Mouse (Mus musculus): ENCODE results near the gene Emsy.
A peak's percentile ranks its signal among the peaks of the same experiment; 100 is the strongest.

Emsy gene

DNA sequence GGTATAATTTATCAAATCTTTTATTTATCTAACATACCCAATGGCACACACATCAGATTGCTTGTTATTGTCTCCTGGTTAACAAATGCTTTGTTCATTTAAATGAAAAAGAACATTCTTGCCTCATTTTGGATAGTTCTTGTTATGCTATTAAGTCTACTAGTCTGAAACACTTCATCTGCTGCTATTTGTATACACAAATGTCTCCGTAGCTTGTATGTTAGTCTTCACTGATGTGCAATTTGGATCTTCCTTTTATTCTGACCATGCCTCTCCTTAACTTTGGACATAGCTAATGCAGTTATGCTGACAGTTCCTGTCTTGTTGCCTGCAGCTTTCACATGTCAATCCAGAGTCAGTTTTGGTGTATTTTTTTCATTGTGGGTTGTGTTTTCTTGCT lies 79.1 kb downstream of the Emsy start:
- DNase-seq (ENCODE audit: extremely low spot score): no peak

DNA sequence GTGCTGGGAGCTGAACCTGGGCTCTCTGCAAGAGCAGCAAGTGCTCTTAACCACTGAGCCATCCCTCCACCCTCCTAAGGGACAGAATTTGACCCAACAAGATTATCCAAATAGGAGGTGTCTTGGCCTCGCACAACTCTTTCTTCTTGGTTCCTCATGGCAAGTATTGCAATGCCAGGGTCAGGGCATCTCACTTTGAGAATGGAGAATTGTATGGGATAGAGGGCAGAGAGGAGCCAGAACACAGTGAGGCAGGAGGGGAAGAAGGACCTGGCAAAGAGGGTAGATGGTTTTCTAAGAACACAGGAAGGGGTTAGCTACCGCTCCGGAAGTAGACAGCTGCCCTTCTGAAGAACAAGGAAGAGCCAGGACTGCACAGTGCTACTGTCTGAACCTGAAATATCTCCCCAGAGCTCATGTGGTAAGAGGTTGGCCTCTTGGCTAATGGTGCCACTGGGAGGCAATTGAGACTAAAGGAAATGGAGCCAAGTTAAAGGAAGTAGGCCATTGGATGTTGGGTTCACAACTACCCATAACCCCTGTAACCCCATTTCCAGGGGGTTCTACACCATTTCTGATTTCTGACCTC lies 80.8 kb downstream of the Emsy start:
- DNase-seq (ENCODE audit: extremely low spot score): no peak

GRCm38 (mm10) chr7:98574771-98575191 lies 81.8 kb downstream of the Emsy start:
- no peak for DNase-seq (ENCODE audit: extremely low spot score)

DNA sequence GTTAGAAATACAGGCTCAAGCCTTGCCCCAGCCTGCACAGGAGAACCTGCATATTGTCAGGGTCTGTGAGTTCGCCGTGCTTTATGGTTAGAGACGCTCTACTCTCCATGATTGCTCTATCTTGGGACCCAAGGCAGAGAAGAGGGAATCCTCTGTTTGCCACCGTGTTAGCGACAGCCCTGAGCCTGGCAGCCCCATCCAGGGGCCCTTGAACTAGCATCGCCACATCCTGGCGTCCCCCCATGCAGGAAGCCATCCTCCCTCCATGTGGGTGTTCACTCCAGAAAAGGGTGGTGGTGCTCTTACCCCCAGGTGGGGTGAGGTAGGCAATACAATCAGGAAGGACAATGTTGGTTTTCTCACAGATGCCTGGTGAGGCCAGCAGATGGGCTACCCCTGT lies 82.3 kb downstream of the Emsy start:
- no peak for DNase-seq (ENCODE audit: extremely low spot score)

DNA sequence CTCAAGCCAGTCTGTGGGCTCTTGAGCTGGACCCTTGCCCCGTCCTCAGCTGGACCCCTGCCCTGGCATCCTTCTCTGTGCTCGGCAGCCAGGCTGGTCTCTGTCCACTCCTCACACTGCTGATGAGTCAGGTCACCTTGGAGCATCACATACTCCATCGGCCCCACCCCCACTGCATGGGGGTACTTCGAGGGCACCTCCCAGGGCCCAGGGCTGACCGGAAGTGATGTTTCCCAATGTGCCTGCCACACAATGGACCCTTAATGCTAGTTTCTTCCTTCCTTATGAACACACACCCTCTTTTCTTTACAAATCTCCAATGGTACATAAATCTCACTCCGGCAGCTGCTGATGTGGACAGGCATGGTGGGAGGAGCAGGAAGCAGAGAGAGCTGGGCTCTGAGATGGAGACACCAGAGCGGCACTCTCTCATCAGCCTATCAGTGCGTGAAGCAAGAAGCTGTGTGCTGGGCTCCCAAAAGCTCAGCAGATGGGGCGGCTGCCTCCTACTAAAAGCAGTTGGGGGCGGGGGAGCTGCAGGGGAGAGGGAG lies 83.3 kb downstream of the Emsy start:
- DNase-seq (ENCODE audit: extremely low spot score): peak; percentile 37

DNA sequence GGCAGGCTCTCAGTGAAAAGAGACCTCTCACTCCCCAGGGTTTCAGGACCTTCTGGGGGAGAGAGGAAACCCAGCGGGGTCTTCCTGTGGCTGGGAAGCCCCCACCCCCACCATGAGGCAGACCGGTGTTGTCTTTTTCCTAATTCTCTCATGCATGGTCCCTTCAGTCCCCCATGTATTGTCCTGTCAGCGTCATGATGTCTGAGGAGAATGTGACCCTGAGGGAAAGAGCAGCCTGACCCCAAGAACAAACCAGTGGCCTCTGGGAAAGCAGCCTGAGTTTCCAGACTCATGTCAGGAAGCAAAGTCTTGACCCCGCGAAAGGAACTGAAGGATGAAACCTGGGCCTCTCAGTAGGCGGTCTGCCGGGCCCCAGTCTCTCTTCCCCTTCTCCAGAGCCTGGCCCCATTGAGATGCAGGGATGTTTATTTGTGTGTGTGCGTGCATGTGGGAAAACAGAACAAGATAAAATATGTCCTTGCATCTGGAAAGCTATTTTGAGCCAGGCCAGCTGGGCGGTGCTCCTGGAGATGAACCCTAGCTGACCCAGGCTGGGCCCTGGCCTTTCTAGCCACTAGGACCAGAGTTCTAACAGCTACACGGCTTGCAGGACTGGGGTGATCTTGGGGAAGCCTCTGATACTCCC lies 84.2 kb downstream of the Emsy start:
- DNase-seq (ENCODE audit: extremely low spot score): peak; percentile 69

DNA sequence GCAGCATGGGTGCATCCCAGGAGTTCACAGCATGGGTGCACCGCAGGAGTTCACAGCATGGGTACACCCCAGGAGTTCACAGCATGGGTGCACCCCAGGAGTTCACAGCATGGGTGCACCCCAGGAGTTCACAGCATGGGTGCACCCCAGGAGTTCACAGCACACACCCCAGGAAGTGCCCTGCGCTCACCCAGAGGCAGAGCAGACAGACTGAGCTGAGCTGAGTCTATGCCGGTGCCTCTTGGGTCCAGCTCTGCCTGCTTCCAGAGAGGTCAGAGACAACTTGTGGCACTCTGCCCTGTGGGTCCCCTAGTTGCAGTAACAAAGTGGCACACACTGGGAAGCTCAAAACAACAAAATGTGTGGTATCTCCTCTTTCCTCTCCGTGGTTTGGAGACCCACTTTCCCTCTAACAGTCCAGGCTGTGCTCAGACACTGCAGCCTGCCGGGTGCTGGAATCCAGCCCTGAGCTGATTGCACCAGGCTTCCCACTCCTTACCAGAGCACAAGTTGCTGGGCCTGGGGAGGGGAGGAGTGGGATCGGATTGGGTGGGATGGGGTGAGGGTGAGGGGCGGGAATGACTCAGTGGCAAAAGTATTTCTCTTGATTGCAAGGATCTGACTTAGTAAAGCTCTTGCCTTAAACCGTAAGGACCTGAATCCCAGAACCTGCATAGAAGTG lies 85.6 kb downstream of the Emsy start:
- DNase-seq (ENCODE audit: extremely low spot score): no peak

DNA sequence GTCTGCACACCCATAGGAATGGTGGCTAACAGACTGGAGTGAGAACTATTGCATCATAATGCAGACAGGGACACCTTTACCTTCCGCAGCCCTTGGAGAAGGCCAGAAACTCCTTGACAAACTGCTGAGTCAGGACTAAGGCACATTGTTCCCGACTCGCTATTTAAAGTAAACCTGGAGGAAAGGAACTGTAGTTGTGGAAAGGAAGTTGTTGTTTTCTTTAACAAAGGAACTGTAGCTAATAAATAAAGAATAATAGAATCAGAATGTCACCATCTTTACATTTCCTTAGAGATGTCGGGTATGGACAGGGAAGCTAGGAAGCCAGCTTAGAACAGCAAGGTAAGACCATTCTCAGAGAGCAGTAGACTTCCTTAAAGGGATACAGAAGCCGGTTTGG lies 89.5 kb downstream of the Emsy start:
- no peak for DNase-seq (ENCODE audit: extremely low spot score)

DNA sequence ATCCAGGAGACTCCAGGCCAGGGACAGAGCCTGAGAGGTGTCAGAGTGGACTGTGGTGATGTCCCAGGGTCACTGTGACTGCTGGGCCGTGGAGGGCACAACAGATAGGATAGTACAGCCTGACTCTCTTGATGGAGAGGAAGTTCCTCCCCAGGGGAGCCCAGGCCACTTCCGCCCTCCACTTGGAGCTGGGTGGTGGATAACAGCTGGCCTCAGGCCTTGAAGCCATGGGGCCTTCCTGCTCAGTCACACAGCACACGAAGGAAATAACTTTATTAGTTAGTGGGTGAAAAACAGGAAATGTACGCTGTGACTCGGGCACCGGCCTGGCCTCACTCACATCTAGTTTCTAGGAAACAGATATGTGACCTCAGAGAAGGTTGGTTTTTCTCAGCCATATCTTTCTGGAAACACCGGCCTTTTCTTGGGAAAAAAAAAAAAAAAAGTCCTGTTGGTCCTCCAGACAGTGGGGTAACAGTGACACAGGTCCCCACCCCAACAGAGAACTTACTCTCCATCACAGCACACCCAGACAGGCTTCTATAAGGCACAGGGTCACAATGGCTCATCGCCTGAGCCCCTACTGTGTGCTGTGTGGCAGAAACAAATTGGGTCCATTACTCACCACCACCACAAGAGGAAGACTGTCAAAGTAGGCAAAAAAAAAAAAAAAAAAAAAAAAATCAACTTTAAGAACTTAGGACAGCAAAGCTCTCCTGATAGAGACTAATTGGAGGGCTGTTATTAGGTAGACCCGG lies 91.8 kb downstream of the Emsy start:
- DNase-seq (ENCODE audit: extremely low spot score): no peak

DNA sequence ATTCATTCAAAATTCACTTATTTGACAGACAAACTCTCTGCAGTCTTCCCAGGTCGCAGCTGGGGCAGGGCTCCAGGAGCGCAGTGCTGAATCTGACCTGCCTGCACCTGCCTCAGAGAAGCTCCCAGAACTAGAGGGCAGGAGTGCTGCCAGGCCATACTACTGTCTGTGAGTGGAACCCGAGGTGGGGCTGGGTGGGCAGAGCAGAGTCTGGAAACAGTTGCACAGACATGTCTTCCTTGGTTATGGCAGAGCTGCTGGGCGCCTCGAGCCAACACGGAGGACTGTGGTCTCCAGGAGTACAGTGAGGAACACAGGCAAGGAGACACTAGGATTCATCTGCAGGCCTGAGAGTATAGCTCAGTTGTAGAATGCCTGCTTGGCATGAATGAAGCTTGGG lies 92.6 kb downstream of the Emsy start:
- DNase-seq (ENCODE audit: extremely low spot score): no peak

DNA sequence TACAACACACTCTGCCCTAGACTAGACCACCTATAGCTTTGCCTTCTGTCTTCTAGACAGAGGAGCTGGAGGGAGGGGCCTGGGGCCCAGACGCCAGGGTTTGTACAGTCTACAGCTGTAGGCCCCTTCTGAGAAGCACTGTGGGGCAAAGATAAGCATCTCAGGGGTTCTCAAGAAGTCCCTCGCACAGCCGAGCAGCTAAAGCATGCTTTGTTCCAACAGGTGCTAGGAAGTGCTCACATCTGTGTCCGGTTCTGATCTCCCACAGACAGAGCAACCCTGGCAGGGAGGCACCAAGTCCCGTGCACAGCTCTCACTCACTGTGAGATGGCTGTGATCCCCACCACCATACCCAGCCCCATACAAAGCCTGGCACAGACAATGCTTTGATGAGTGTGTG lies 93.6 kb downstream of the Emsy start:
- no peak for DNase-seq (ENCODE audit: extremely low spot score)

DNA sequence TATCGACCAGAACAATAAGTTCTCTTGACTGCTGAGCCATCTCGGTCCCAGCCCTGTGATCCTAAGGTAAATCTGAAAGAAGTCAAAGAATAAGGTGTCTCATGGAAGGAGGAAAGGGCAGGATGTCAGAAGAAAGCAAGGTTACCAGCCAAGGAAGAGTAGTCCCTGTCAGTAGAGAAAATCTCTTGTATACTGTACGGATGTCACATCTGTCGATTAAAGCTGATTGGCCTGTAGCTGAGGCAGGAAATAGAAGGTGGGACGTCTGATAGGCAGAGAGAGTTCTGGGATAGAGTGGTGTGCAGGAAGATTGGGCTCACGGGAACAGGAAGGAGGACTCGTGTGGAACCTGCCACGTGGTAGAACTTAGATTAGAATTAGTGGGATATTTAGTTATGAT lies 94.4 kb downstream of the Emsy start:
- no peak for DNase-seq (ENCODE audit: extremely low spot score)

DNA sequence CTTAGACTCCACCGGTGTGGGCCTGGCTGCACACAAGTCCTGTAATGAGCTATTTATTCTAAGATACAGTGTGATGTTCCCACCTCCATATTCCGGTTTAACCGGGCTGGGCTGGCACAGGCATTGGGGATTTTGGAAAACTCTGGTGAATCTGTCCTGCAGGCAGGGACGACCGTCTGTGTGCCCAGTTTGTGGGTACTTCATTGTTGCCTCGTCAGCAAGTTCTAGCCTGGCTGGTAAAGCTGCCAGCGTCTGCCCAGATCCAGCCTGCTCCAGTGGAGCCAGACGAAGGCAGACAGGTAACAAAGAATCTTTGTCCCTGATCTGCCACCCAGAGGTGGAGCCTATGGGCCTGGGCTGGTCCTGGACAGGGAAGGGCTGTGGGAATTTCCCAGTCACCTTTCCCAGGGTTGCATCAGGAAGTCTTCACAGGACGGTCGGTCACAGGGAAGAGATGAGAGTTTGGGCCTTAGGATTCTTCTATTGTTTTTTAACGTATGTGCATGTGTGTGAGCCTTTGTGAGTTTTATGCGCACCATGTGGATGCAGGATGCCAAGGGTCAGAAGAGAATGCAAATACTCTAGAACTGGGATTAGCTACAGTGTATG lies 94.9 kb downstream of the Emsy start:
- DNase-seq (ENCODE audit: extremely low spot score): no peak

- DNase-seq (ENCODE audit: extremely low spot score): no peak
Observed at GRCm38 (mm10) chr7:98558128-98558921, 98.3 kb downstream of the Emsy start.

- no peak for DNase-seq (ENCODE audit: extremely low spot score)
Observed at GRCm38 (mm10) chr7:98556767-98557394, 99.7 kb downstream of the Emsy start.

DNA sequence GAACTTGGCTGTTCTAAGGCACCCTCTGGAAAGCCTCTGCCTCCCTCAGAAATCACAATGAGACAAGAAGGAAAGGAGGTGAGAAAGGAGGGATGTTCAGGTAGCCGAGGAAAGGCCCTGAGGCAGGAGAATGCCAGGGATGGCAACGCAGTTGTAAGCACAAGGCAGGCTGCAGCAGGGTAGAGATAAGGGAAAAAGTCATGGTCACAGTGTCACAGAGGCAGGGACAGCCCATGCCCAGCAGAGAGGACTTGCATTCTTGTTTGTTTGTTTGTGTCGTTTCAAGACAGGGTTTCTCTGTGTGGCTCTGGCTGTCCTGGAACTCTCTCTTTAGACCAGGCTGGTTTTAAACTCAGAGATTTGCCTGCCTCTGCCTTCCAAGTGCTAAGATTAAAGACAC lies 105.5 kb downstream of the Emsy start:
- no peak for DNase-seq (ENCODE audit: extremely low spot score)

DNA sequence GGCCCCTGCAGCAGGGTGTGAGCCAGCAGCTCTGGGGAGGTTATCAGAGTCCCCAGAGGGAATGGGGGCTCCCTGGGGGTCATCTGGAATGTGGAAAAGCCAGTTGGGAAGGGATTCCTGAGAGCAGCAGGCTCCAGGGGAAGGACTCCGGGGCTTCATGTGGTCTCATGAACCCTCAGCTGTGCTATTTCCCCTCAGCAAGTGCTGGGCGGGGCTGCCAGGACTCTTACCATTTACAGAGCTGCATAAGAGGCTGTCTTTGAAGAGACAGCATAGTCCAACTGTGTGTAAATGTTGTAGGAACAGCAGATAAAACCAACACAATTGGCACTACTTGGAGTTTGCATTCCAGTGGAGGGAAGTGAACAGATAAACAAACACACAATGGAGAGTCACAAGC lies 106.0 kb downstream of the Emsy start:
- no peak for DNase-seq (ENCODE audit: extremely low spot score)

DNA sequence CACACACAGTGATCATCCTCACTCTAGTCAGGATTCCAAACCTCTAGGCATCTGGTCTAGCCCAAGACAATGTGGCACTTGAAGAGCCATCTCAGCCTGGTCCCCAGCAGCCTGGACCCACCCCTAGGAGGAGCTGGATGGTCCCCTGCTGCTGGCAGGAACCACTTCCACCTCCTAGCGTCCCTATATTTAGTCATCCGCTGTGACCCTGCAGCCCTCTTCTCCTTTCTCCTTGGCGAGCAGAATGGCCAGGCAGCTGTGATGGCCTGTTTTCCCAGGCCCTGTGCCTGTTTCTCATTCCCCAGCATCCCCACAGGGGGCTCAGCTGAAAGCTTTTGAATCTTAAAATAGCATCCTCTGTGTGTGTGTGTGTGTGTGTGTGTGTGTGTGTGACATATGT lies 107.7 kb downstream of the Emsy start:
- DNase-seq (ENCODE audit: extremely low spot score): no peak

DNA sequence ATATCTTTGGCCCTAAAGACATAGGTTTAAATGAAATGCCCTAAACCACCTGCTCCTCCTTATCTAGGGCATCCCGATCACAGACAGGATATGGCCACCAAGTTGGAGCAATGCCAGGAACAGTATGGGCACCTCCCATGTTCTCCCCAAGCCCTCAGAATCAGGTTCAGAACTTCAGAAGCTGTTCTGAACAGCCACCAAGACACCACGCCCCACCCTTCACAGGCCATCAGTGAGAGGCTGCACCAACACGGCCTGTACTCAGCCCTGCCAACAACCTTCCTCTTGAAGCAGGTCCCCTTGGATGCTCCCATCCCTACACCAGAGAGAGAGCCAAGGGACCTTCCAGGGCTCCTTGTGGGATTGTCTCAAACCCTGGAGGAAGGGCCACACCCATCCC lies 112.0 kb downstream of the Emsy start:
- no peak for DNase-seq (ENCODE audit: extremely low spot score)

DNA sequence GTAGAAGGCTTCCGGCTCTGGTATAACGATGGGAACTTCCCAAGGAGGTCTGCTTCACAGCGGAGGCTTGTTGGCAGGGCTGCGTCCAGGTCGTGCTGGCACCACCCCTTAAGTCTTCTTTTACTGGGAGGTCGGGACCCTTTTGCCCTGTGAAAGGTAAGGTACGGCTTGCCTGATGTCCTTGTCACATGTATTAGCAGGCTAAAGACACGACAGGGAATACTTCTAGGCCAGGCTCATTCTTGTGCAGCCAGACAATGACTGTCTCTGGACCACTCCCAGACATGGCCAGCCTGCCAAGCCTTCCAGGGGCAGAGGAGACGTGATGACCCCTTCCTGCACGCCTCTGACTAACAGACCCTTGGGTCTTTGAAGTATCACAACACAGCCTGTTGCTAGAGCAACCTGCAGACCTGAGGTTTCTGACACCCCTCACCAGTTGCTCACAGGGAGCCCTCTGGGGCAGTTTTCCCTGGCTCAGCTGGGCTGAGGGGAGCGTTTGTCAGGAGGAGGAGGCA lies 112.7 kb downstream of the Emsy start:
- DNase-seq (ENCODE audit: extremely low spot score): no peak

All from embryo, embryonic 9.5 days (tissue).